12 mouse cellular contexts compared by ENCODE assay signal in genomic region chr17:73711919-73712318, GRCm38 (mm10). TPM values are rescaled to one million over a fixed set of nuclear protein-coding genes. Genes with fewer than 3 reads are reported as not detected.
DNase-seq lines count a peak whose midpoint lies in the region; ATAC-seq and TF ChIP-seq lines count a peak whose summit lies in the region.
"Had no signal": no experiment of that assay in that cellular context is flagged by ENCODE, and none has a peak within 500 bp of the region (broad histone marks: within the 10 kb centered on the region; RNA-seq: fewer than 3 reads in every experiment).

No protein-coding gene starts in this region.

- no peak for TF ChIP-seq CTCF in left cerebral cortex, adult 2 months (IDR thresholded peaks at IDR 0.05)
- no peak for TF ChIP-seq CTCF in gastrocnemius, adult 2 months (IDR thresholded peaks at IDR 0.05)

- DNase-seq in retina, postnatal 1 day, result peak; percentile 34
- no peak for DNase-seq in retina, embryonic 14.5 days (ENCODE audit: low spot score)
- DNase-seq in frontal cortex, postnatal 10 days (ENCODE audit: low spot score in 2 of 2), result peak; percentile 30 to 39
- peak; percentile 60 to 67 for DNase-seq in left cerebral cortex, adult 2 months (ENCODE audit: extremely low spot score in 1 of 2, low spot score in 2 of 2)
- DNase-seq in gastrocnemius, postnatal 4 days (ENCODE audit: low spot score in 2 of 2), result no peak
- DNase-seq in thymus, adult 18-20 months, result no peak
- DNase-seq in gastrocnemius, adult 2 months, result no peak
- DNase-seq: heart, postnatal 4 days had no signal

- ATAC-seq in erythroblast, adult 5-6 weeks (replicated peaks; ENCODE audit: low FRiP score, poor library complexity, severe bottlenecking), result no peak

- peak overlapping the region; percentile 69 for H3K27ac ChIP-seq in left cerebral cortex, adult 2 months
- no peak overlapping the region for H3K27ac ChIP-seq in gastrocnemius, adult 2 months
- H3K27ac ChIP-seq: midbrain, embryonic 10.5 days had no signal

- no peak overlapping the region for H3K4me3 ChIP-seq in left cerebral cortex, adult 2 months
- no peak overlapping the region for H3K4me3 ChIP-seq in gastrocnemius, adult 2 months
- H3K4me3 ChIP-seq: erythroblast, embryonic 14.5 days; midbrain, embryonic 10.5 days had no signal

- intact Hi-C loops in left cerebral cortex, adult 2 months (cut with DNase I), result loop anchor here (1.0 to 5.0 kb wide), 5 partner anchors 119 to 740 kb away; no protein-coding TSS in a partner anchor
- intact Hi-C loops in gastrocnemius, adult 2 months (cut with DNase I), result no loop called here

RNA-seq across cellular contexts. Expression of gene Galnt14, which starts 1.7 kb away (rescaled TPM):
- total RNA-seq in left cerebral cortex, adult 2 months (2021), result 10 to 100 TPM; 20.0 to 22.5 TPM
- under 1 TPM; 0.31 to 0.39 TPM for total RNA-seq in gastrocnemius, postnatal 4 days (2021)
- total RNA-seq in erythroblast, adult 5-6 weeks (2015; ENCODE audit: low replicate concordance), result not detected in 2 replicates
- total RNA-seq in erythroblast, adult 5-6 weeks (2017; ENCODE audit: low replicate concordance), result not detected in 2 replicates
- total RNA-seq in gastrocnemius, adult 2 months (2021), result not detected
- total RNA-seq: MEL had no signal

Comparison
In these comparisons a context has a peak if more than half of its experiments do, and no peak if none do; other contexts are left out.
1. DNase-seq: peak in retina, postnatal 1 day (single experiment), frontal cortex, postnatal 10 days (2 of 2) and left cerebral cortex, adult 2 months (2 of 2); none in retina, embryonic 14.5 days (single experiment), gastrocnemius, postnatal 4 days (0 of 2), thymus, adult 18-20 months (0 of 2) and gastrocnemius, adult 2 months (single experiment).
2. RNA of gene Galnt14, which starts 1.7 kb away (total RNA-seq): 20.0 to 22.5 TPM in left cerebral cortex, adult 2 months; 0.31 to 0.39 TPM in gastrocnemius, postnatal 4 days, not detected in erythroblast, adult 5-6 weeks and not detected in gastrocnemius, adult 2 months; every median in the first group is over 10 times any median in the second.